Mouse (Mus musculus) central nervous system, embryonic 14 days (tissue): ENCODE measurements around the gene 4833420G17Rik. TPM values are rescaled to one million over a fixed set of nuclear protein-coding genes. Genes with fewer than 3 reads are reported as not detected.

Source experiments
- polyA plus RNA-seq: library from polyadenylated mRNA; depleted of rRNA; stranded (reverse); fragments of >200 nt; gene quantifications from 2 replicates; pipeline ENCODE4 v1.2.3, GENCODE M21; 2012; rRNA removed

Gene 4833420G17Rik
- 166 and 182 TPM in 2 replicates for polyA plus RNA-seq

DNA sequence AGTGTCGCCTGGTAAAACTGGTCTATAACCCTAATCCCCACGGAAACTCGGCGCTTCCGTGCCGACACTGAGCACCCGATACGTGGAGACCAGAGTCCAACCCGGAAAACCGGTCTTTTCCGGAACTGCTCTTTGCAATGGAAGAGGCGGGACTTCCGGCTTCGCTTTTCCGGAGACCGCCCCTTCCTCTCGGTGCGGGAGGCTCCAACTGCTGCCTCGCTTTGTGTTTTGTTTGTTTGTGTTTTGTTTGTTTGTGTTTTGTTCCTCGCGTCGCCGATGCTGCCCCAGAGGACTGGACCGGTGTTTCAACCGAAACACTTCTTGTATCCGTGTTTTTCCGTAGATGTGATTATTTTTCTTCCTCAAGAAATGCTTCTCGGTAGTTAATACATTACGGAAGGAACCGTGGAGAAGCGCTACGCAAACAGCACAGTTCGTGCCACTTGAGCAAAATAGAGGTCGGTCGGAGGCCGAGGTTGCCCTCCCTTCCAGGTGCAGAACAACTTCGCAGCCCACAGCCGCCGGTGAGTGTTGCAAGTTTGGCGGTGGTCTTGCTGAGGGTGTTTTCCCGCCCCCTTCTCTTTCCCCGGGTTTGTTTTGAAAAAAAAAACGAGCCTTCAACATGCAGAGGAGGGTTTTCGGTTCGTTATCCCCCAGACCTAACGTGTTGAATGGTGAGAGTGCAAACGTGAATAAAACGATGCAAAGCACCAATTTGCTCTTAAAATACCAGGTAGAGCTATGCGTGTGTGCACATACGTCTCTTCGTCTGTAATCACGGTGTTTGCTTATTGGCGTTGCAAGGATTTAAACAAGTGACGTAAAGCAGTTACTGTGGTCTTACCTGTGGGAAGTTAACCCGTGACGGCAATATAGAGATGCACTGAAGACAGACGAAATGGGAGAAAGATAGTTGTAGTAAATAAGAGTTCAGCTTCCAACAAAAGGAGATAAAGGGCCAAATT, at the start of gene 4833420G17Rik:
Gene 4833420G17Rik (plus strand): TSS at position 173 of the 965 bp plus-strand sequence.

GRCm38 (mm10) chr13:119487880-119488580, 25.5 kb downstream of the 4833420G17Rik start, which contains the start of the genes Tmem267 and 3110070M22Rik:
TSS of gene Tmem267 (plus strand) at chr13:119488039.
TSS of gene 3110070M22Rik (minus strand) at chr13:119488383.

Other genes starting within 250 kb of the 4833420G17Rik start
- gene Paip1, start 34.2 kb upstream of the 4833420G17Rik start, polyA plus RNA-seq, result 60.3 and 74.7 TPM in 2 replicates
- 46.1 and 47.8 TPM in 2 replicates for gene Tmem267, start 25.3 kb downstream of the 4833420G17Rik start, polyA plus RNA-seq
- gene 3110070M22Rik, start 25.6 kb downstream of the 4833420G17Rik start, polyA plus RNA-seq, result 1.3 and 2.1 TPM in 2 replicates
- gene Ccl28, start 161.1 kb downstream of the 4833420G17Rik start, polyA plus RNA-seq, result 3.9 and 4.0 TPM in 2 replicates
- 260 and 277 TPM in 2 replicates for gene Hmgcs1, start 227.6 kb downstream of the 4833420G17Rik start, polyA plus RNA-seq